Mouse (Mus musculus) brain, embryonic 14.5 days (tissue): ENCODE results near the gene Psmd14.

Source experiments
- CTCF ChIP-seq: fragments of 200-500 bp; IDR thresholded peaks from 2 replicates; pipeline ENCODE4 v1.5.1; 2012; ENCODE audit warnings: inconsistent platforms, mild to moderate bottlenecking, moderate library complexity, borderline replicate concordance; ENCODE audit not compliant: insufficient read depth, insufficient read length; ENCODE audit errors: extremely low read depth
- POLR2A ChIP-seq: fragments of 200-500 bp; IDR thresholded peaks from 2 replicates; pipeline ENCODE4 v1.6.1; 2012; ENCODE audit warnings: mild to moderate bottlenecking, inconsistent platforms, borderline replicate concordance; ENCODE audit not compliant: poor library complexity, insufficient read depth, insufficient read length, severe bottlenecking; ENCODE audit errors: extremely low read depth

GRCm38 (mm10) chr2:61794960-61795359, 83.5 kb downstream of the Psmd14 start:
- no peak for TF ChIP-seq POLR2A
- TF ChIP-seq CTCF: no peak
